In the genomic region with DNA sequence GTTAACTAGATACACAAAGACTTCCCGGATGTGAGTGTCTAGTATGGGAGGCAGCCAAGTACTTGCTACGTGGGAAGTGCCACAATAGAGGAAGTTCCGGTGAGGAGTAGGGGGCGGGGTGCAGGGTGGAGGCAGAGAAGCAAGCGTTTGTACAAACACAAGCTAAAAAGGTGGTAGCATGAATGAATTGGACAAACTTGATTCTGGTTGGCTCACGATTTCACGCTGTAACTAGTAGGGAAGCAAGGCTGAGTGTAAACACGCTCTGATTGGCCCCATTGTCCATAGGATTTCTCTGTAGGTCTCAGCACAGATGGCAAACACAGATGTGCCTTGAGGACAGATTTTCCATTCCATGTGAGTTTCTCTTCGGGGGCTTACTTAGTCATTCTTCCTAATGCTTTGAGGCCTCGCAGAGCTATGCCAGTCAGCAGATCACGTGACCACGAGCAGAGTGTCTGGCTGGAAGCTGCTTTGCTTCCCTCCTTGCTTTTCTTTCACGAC, we compare ENCODE assay signal across 8 mouse cellular contexts.
A peak's percentile ranks its signal among the peaks of the same experiment; 100 is the strongest.
DNase-seq lines count a peak whose midpoint lies in the region; ATAC-seq lines count a peak whose summit lies in the region.

No protein-coding gene starts in this region.

- intact Hi-C loops in heart, postnatal 14 days (cut with DNase I) = loop anchor here (10.0 kb wide), 1 partner anchor 301 kb away; the partner anchor contains the start of genes Dnajb4 and Fubp1

- H3K4me1 ChIP-seq in forebrain, embryonic 14.5 days (ENCODE audit: control insufficient read depth, insufficient read depth, low read length) = no peaks in the 10 kb centered on the region
- H3K4me1 ChIP-seq in stomach, embryonic 14.5 days (ENCODE audit: control insufficient read depth, insufficient read depth, low read length) = no peaks in the 10 kb centered on the region

- 47% methylated on average over 13 of the region's 13 CpGs for WGBS in forebrain, embryonic 14.5 days
- WGBS in large intestine, adult 2 months = 39% methylated on average over 13 of the region's 13 CpGs
- 64% methylated on average over 13 of the region's 13 CpGs for WGBS in stomach, embryonic 14.5 days

- no peaks in the 10 kb centered on the region for H3K36me3 ChIP-seq in forebrain, embryonic 14.5 days (ENCODE audit: control insufficient read depth, insufficient read depth, low read length)
- no peaks in the 10 kb centered on the region for H3K36me3 ChIP-seq in stomach, embryonic 14.5 days (ENCODE audit: control insufficient read depth, insufficient read depth, low read length)

- no peak overlapping the region for H3K27ac ChIP-seq in forebrain, embryonic 14.5 days (ENCODE audit: low read depth, low read length)
- H3K27ac ChIP-seq in stomach, embryonic 14.5 days (ENCODE audit: low read length) = no peak overlapping the region

- no peak overlapping the region for H3K4me3 ChIP-seq in forebrain, embryonic 14.5 days (ENCODE audit: low read depth, low read length)
- no peak overlapping the region for H3K4me3 ChIP-seq in stomach, embryonic 14.5 days (ENCODE audit: low read depth, low read length)

- peak; percentile 93 for ATAC-seq in forebrain, embryonic 14.5 days
- 0 out of 2 replicates have a peak, but pooled peaks have one; percentile 74 for ATAC-seq in stomach, embryonic 14.5 days (ENCODE audit: insufficient number of reproducible peaks, insufficient read depth, low FRiP score, low read depth)

- no peaks in the 10 kb centered on the region for H3K9me3 ChIP-seq in forebrain, embryonic 14.5 days (replicated peaks; ENCODE audit: control insufficient read depth, low read length)
- H3K9me3 ChIP-seq in stomach, embryonic 14.5 days (ENCODE audit: control insufficient read depth, low read depth, low read length) = no peaks in the 10 kb centered on the region

- no peaks in the 10 kb centered on the region for H3K27me3 ChIP-seq in forebrain, embryonic 14.5 days (replicated peaks; ENCODE audit: control insufficient read depth, insufficient read depth, low read length)
- no peaks in the 10 kb centered on the region for H3K27me3 ChIP-seq in stomach, embryonic 14.5 days (ENCODE audit: control insufficient read depth, insufficient read depth, low read length)

- peak; percentile 74 for DNase-seq in brain, adult 2 months (ENCODE audit: low read depth, low spot score)
- peak; percentile 82 for DNase-seq in forebrain, embryonic 14.5 days (ENCODE audit: low spot score)
- DNase-seq in heart, postnatal 14 days = peak; percentile 51 to 57
- peak; percentile 54 for DNase-seq in large intestine, adult 2 months (ENCODE audit: low read depth, low spot score)
- DNase-seq in lung, postnatal 36 days = peak; percentile 94
- no peak for DNase-seq in ovary, postnatal 36 days (ENCODE audit: low spot score)
- no peak for DNase-seq in thymus, adult 18-20 months

- no peak overlapping the region for H3K9ac ChIP-seq in forebrain, embryonic 14.5 days (ENCODE audit: low read length)
- no peak overlapping the region for H3K9ac ChIP-seq in stomach, embryonic 14.5 days (replicated peaks; ENCODE audit: low read depth, low read length)

- H3K4me2 ChIP-seq in forebrain, embryonic 14.5 days (ENCODE audit: low read length) = no peak overlapping the region
- H3K4me2 ChIP-seq in stomach, embryonic 14.5 days (replicated peaks; ENCODE audit: low read depth, low read length) = no peak overlapping the region

Comparison
In these comparisons a context has a peak if more than half of its experiments do, and no peak if none do; other contexts are left out.
1. DNase-seq: peak in brain, adult 2 months (single experiment), forebrain, embryonic 14.5 days (single experiment), heart, postnatal 14 days (2 of 2), large intestine, adult 2 months (single experiment) and lung, postnatal 36 days (single experiment); none in ovary, postnatal 36 days (single experiment) and thymus, adult 18-20 months (0 of 2).